Mouse (Mus musculus) stomach, embryonic 14.5 days (tissue): ENCODE data around the gene Sash1. TPM values are rescaled to one million over a fixed set of nuclear protein-coding genes. Genes with fewer than 3 reads are reported as not detected.

Experiments used
- ATAC-seq: fragments of 200-750 bp; cut with Nextera tagmentation; 2 replicates; pipeline ENCODE4 v1.8.0; 2017; ENCODE audit warnings: low read depth, moderate TSS enrichment; ENCODE audit not compliant: insufficient number of reproducible peaks, insufficient read depth, low FRiP score
- H3K27ac ChIP-seq: fragments of 300-500 bp; sonication (generic); 2 replicates; pipeline ENCODE4 v1.5.1; 2014; ENCODE audit warnings: mild to moderate bottlenecking, low read length, moderate library complexity, mixed read lengths
- H3K27me3 ChIP-seq: fragments of 300-500 bp; sonication (generic); 2 replicates; pipeline ENCODE4 v1.6.1; 2014; ENCODE audit warnings: low read length, control low read depth, mixed read lengths; ENCODE audit not compliant: control insufficient read depth, insufficient read depth
- H3K36me3 ChIP-seq: fragments of 300-500 bp; sonication (generic); 2 replicates; pipeline ENCODE4 v1.6.1; 2014; ENCODE audit warnings: mild to moderate bottlenecking, control low read depth, low read length, moderate library complexity, mixed read lengths; ENCODE audit not compliant: control insufficient read depth, insufficient read depth
- H3K4me1 ChIP-seq: fragments of 300-500 bp; sonication (generic); 2 replicates; pipeline ENCODE4 v1.6.1; 2014; ENCODE audit warnings: low read length, control low read depth, mixed read lengths; ENCODE audit not compliant: control insufficient read depth, insufficient read depth
- H3K4me2 ChIP-seq: fragments of 300-500 bp; sonication (generic); replicated peaks from 2 replicates; pipeline ENCODE4 v1.6.1; 2014; ENCODE audit warnings: low read depth, low read length, control low read depth
- H3K4me3 ChIP-seq: fragments of 300-500 bp; sonication (generic); 2 replicates; pipeline ENCODE4 v1.5.1; 2014; ENCODE audit warnings: low read depth, low read length, control low read depth
- H3K9ac ChIP-seq: fragments of 300-500 bp; sonication (generic); replicated peaks from 2 replicates; pipeline ENCODE4 v1.6.1; 2014; ENCODE audit warnings: low read depth, mild to moderate bottlenecking, control low read depth, low read length, moderate library complexity, mixed read lengths
- H3K9me3 ChIP-seq: fragments of 300-500 bp; sonication (generic); 2 replicates; pipeline ENCODE4 v1.6.1; 2016; ENCODE audit warnings: low read depth, low read length, control low read depth; ENCODE audit not compliant: control insufficient read depth
- WGBS: fragments of 180-500 bp; shearing (Covaris S2); extraction: QIAGEN DNeasy Blood & Tissue Kit; methylation state at CpG from one replicate; pipeline ENCODE4 v1.1.7; 2014; 5-methylcytosine and 5-hydroxymethylcytosine counted together
- polyA plus RNA-seq: library from polyadenylated mRNA; unstranded; fragments of >200 nt; fragmentation: Nextera tagmentation; extraction: Ambion mirVana; gene quantifications from 2 replicates; pipeline ENCODE4 v1.2.1, GENCODE M21; 2014

Sash1 gene
- polyA plus RNA-seq, 1 experiment from 2014 or later = 9.3 TPM

DNA sequence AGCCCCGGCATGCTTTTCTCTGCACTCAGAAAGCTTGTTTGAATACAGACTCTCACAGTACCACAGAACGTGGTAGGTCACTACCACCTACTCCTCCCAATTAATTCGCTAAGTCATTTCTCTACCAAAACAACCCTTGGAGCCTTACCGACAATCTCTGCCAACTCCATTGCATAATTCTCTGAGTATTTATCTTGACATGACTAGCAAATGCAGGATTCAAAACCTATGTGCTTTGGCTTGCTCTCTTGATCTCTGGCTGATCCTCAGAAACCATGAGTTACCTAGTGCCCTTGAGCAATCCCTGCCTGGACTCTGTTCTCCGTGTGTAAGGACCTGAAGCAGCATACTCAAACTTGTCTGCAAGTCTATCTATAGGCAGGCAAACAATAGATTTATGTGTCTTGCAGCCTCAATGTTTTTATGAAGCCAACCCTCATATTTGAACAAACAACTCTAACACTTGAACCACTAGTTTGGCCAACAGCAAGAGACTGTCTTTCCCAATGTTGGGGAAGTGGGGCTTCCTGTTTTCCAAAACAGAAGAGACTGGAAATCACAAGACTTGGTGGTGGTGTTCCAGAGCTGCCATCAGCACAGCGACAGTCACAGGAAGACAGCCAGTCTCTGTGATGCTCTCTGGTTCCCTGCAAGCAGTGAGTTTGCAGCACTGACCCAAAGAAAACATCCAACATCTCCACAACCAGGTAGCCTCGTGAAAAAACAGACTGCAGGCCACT, 12.1 kb downstream of the Sash1 start:
- Histone ChIP-seq H3K9ac (no peak overlapping the region), H3K27me3 (no peaks in the 10 kb centered on the region), H3K27ac (no peak overlapping the region), H3K4me2 (no peak overlapping the region), H3K9me3 (no peaks in the 10 kb centered on the region), H3K4me1 (0 out of 2 replicates have a peak, but pooled peaks cover 3% of the 10 kb centered on the region), H3K4me3 (no peak overlapping the region), H3K36me3 (no peaks in the 10 kb centered on the region)
- ATAC-seq = no peak
- 67% methylated on average over 7 of the region's 7 CpGs for WGBS

DNA sequence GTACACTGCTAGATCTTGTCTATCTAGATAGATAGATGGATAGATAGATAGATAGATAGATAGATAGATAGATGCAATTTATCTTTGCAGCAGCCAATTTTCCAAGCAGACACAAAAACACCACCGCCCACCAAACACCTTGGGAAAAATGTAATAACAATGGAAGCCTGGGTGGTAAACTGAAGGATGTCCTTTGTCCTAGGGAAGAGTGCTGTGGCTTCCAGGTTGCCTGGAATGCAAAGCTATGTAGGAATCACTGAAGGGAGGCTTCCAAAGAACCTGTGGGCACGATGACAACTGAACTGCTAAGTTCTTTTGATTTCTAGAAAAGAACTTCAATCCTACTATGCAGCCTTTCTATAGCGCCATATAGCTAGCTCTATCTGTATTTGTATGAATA, 13.1 kb downstream of the Sash1 start:
- ATAC-seq = no peak
- no peaks in the 10 kb centered on the region for H3K9me3 ChIP-seq
- 0 out of 2 replicates have a peak, but pooled peaks cover 3% of the 10 kb centered on the region for H3K4me1 ChIP-seq
- H3K27me3 ChIP-seq = no peaks in the 10 kb centered on the region
- no peak overlapping the region for H3K4me3 ChIP-seq
- H3K27ac ChIP-seq = no peak overlapping the region
- H3K36me3 ChIP-seq = no peaks in the 10 kb centered on the region
- H3K9ac ChIP-seq = no peak overlapping the region
- 93% methylated on average over 3 of the region's 3 CpGs for WGBS
- H3K4me2 ChIP-seq = no peak overlapping the region

DNA sequence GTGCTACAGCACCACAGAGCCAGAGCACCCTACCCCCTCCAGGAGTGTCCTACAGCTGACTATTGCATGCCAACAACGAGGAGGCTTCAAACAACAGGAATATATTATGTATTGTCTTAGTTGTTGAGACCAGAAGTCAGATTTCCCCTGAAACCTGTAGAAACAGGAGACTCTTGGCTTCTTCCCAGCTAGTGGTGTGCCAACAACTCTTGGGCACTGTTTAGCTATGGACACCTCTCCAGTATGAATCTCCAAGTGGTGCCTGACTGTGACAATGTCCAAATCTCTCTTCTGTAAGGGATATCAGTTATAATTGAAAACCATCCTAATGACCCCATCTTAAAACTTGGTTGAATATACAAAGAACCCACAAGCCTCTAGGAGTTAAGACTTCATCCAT, 13.9 kb downstream of the Sash1 start:
- WGBS = 86% methylated on average over 1 of the region's 1 CpGs
- Histone ChIP-seq H3K4me2 (no peak overlapping the region), H3K36me3 (no peaks in the 10 kb centered on the region), H3K9ac (no peak overlapping the region), H3K27ac (no peak overlapping the region), H3K4me3 (no peak overlapping the region), H3K4me1 (0 out of 2 replicates have a peak, but pooled peaks cover 3% of the 10 kb centered on the region), H3K9me3 (no peaks in the 10 kb centered on the region), H3K27me3 (no peaks in the 10 kb centered on the region)
- ATAC-seq = no peak

DNA sequence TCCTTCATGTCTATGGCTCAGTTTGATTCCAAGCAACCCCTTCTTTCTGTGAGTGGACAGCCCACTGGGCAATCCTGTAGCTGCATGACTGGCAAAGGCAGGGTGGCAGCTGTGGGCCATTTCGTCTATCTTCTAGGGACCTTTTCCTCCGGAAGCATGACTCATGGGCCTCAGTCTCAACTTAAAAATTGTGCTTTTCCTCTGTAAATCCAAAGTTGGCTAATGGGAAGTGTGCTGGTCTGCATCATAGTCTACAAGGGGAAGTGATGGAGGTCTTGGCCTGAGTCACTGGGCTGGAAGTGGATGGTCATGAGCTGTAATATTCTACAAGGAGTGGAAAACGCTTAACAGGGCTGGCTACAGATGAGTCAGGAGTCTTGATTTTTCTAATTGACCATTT, 15.5 kb downstream of the Sash1 start:
- 0 out of 2 replicates have a peak, but pooled peaks cover 7% of the 10 kb centered on the region for H3K4me1 ChIP-seq
- no peak overlapping the region for H3K27ac ChIP-seq
- no peak overlapping the region for H3K4me2 ChIP-seq
- no peaks in the 10 kb centered on the region for H3K9me3 ChIP-seq
- H3K9ac ChIP-seq = no peak overlapping the region
- no peak overlapping the region for H3K4me3 ChIP-seq
- no peak for ATAC-seq
- H3K27me3 ChIP-seq = no peaks in the 10 kb centered on the region
- WGBS = 84% methylated on average over 3 of the region's 3 CpGs
- H3K36me3 ChIP-seq = no peaks in the 10 kb centered on the region

DNA sequence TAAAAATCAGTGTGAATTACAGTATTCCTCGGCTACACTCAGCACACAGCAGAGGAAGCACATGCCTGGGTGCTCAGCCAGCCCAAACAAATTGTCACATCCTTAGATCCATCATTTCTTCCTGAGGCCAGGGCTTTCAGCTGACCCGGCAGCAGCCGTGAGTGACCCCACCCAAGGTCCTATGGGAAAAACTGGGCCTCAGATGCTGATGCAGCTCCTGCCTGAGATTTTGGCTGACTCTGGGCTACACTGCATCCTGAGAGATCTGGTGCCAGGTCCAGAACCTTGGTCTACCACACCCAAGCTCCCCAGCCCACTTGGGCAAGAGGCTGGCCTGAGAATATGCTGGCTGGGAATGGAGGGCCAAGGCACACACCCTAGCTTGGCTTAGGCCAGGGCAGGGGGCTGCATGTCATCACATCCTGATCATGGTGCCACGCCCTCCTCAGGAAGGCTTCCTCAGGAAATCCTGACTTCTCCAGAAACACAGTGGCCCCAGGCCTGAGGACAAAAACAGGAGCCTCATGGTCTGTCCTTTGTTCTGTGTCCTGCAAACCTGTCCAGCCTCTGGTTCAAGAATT, 19.7 kb downstream of the Sash1 start:
- Histone ChIP-seq H3K9me3 (no peaks in the 10 kb centered on the region), H3K4me1 (0 out of 2 replicates have a peak, but pooled peaks cover 4% of the 10 kb centered on the region), H3K9ac (no peak overlapping the region), H3K4me2 (no peak overlapping the region), H3K27me3 (no peaks in the 10 kb centered on the region), H3K27ac (peak overlapping the region; percentile 44), H3K36me3 (no peaks in the 10 kb centered on the region), H3K4me3 (no peak overlapping the region)
- ATAC-seq = no peak
- 46% methylated on average over 4 of the region's 4 CpGs for WGBS

DNA sequence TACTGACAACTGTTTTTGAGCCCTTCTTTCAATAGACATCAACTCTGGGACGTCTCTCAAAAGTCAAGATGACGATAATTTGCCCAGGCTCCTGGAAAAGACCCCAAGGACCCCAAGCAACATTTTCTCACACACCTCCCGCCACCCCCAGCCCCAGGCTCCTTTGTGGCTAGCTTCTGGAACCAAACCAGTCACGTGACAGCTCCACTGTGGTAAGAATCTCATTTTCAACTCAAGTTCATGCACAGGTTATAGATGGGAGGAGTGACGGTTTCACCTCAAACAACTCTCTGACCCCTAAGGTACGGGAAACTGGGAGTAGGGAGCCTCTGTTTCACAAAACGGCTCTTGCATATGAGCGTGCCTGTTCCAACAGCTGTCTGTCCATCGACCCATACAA, 25.2 kb downstream of the Sash1 start:
- Histone ChIP-seq H3K4me3 (no peak overlapping the region), H3K36me3 (no peaks in the 10 kb centered on the region), H3K9ac (no peak overlapping the region), H3K4me2 (no peak overlapping the region), H3K9me3 (no peaks in the 10 kb centered on the region), H3K4me1 (no peaks in the 10 kb centered on the region), H3K27ac (no peak overlapping the region), H3K27me3 (no peaks in the 10 kb centered on the region)
- 62% methylated on average over 9 of the region's 9 CpGs for WGBS
- ATAC-seq = no peak; the same call in 1 of the 2 replicates

DNA sequence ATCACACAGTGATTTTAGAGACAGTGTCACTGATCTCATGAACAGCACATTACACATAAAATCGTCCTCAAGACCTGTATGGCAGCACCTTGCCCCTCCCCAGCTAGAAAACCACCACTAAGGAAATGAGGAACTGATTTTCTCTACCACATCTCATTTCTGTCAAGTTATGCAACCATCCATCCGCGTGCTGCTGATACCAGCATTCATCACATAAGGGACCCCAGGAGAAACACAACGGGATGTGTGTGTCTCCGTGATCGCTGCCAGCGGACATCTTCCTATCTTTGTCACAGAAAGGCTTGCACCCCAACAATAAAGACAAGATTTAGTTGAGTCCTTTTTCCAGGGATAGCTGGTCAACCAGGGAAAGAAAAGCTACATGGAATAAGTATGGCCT, 27.2 kb downstream of the Sash1 start:
- Histone ChIP-seq H3K36me3 (no peaks in the 10 kb centered on the region), H3K9ac (no peak overlapping the region), H3K9me3 (no peaks in the 10 kb centered on the region), H3K4me2 (no peak overlapping the region), H3K4me1 (no peaks in the 10 kb centered on the region), H3K4me3 (no peak overlapping the region), H3K27ac (no peak overlapping the region), H3K27me3 (no peaks in the 10 kb centered on the region)
- WGBS = 97% methylated on average over 7 of the region's 7 CpGs
- no peak for ATAC-seq

DNA sequence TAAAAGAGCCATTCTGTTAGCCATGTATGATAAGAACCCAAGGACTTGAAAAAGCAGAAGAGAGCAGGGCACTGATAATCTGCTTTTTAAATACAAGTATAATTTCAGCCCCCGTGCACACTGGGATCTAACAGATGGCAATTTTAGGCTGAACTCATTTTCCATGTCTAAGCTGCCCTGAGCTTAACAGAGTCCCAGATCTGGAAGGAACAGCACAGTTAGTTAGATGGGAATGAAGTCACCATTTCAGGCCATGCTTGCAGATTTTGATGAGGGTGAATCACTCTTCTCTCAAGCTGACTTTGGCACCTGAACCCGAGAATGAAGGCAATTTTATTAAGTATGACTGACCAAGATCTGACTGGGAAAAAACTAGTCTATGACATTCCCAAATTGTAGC, 28.9 kb downstream of the Sash1 start:
- Histone ChIP-seq H3K4me2 (no peak overlapping the region), H3K36me3 (no peaks in the 10 kb centered on the region), H3K9me3 (no peaks in the 10 kb centered on the region), H3K9ac (no peak overlapping the region), H3K4me3 (no peak overlapping the region), H3K4me1 (no peaks in the 10 kb centered on the region), H3K27me3 (no peaks in the 10 kb centered on the region), H3K27ac (no peak overlapping the region)
- 78% methylated on average over 2 of the region's 2 CpGs for WGBS
- no peak for ATAC-seq
